Mouse (Mus musculus): ENCODE results near the gene Rheb.
"Not testable (repeated sequence)": the region's sequence is repeated elsewhere in the genome, so short reads cannot be mapped to it uniquely, and the experiment has no call there.

Gene Rheb

DNA sequence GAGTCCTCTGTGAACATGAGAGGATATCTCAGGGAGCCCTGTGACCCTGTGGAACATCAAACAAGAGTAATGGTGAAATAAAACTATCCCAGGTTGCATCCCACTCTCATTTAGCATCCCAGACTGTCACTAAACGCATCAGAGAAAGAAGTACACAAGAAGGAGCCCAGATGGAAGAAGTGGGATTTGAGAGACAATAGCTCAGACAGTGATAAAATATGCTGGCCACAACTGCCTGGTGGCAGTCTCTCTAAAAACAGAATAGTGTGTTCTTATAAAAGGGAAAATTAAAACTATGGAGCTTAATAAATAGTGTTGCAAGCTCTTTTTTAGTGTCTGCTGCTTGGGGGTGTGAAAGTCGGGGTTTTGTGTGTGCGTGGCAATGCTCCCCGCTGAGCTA lies 59.5 kb downstream of the Rheb start:
- no peak for DNase-seq

GRCm38 (mm10) chr5:24781048-24781447 lies 61.4 kb downstream of the Rheb start:
- DNase-seq: no peak

GRCm38 (mm10) chr5:24779881-24780512 lies 62.4 kb downstream of the Rheb start:
- DNase-seq: peak; percentile 31

DNA sequence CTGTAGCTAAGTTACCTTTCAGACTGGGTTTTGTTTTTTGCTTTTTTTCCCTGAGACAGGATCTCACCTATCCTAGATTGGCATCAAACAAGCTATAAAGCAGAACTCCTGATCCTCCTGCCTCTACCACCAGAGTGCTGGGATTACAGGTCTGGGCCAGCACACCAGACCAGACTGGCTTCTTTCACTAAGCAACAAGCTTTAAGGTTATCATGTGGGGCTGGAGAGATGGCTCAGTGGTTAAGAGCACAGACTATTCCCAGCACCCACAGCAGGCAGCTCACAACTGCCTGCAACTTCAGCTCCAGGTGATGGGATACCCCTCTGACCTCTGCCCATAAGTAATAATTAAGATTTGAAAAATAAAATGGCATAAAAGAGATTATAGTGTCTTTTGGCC lies 63.1 kb downstream of the Rheb start:
- DNase-seq: no peak

- DNase-seq: no peak
Measured at GRCm38 (mm10) chr5:24778843-24779140, 63.6 kb downstream of the Rheb start.

GRCm38 (mm10) chr5:24778082-24778842 lies 64.2 kb downstream of the Rheb start:
- no peak for DNase-seq

GRCm38 (mm10) chr5:24776681-24777080 lies 65.7 kb downstream of the Rheb start:
- DNase-seq: no peak

GRCm38 (mm10) chr5:24774549-24774948 lies 67.9 kb downstream of the Rheb start:
- not testable (repeated sequence) for DNase-seq

- DNase-seq: no peak
Measured at GRCm38 (mm10) chr5:24757816-24758215, 84.6 kb downstream of the Rheb start, which contains the start of gene Crygn. TSS of gene Crygn (minus strand) at chr5:24758008.

DNA sequence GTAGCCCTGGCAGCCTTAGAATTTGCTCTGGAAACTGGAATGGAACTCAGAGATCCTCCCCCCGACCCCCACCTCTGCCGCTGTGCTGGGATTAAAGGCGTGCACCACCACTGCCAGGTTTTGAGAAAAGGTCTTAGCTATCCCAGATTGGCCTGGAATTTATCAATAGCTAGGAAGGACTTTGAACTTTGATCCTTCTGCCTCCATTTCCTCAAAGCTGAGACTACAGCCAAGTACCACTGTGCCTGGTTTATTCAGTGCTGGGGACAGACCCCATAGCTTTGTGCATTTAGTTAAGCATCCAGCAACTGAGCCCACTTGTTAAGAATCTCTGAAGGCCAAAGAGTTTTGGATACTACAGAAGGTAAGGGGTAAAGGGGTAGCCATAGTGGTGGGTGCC lies 85.5 kb downstream of the Rheb start:
- DNase-seq: no peak
